Mouse (Mus musculus): Measurements from ENCODE around the gene Mmp28.

Mmp28 gene

GRCm38 (mm10) chr11:83462711-83463244, at the start of gene Mmp28:
TSS of gene Mmp28 (minus strand) at chr11:83463071.
- peak; percentile 59 for DNase-seq (ENCODE audit: low read depth, low spot score)

- DNase-seq (ENCODE audit: low read depth, low spot score), result peak; percentile 61
Measured at GRCm38 (mm10) chr11:83509521-83509920, 46.6 kb upstream of the Mmp28 start.

GRCm38 (mm10) chr11:83504308-83504707, 41.4 kb upstream of the Mmp28 start:
- no peak for DNase-seq (ENCODE audit: low read depth, low spot score)

- DNase-seq (ENCODE audit: low read depth, low spot score), result no peak
Measured at GRCm38 (mm10) chr11:83495571-83495970, 32.7 kb upstream of the Mmp28 start.

- peak; percentile 67 for DNase-seq (ENCODE audit: low read depth, low spot score)
Measured at GRCm38 (mm10) chr11:83491488-83491887, 28.6 kb upstream of the Mmp28 start.

- peak; percentile 39 for DNase-seq (ENCODE audit: low read depth, low spot score)
Measured at GRCm38 (mm10) chr11:83473235-83474016, 10.6 kb upstream of the Mmp28 start.

- peak; percentile 98 for DNase-seq (ENCODE audit: low read depth, low spot score)
Measured at GRCm38 (mm10) chr11:83472324-83473234, 9.7 kb upstream of the Mmp28 start, which contains the start of gene Taf15. TSS of gene Taf15 (plus strand) at chr11:83473086.

- DNase-seq (ENCODE audit: low read depth, low spot score), result no peak
Measured at GRCm38 (mm10) chr11:83471766-83472165, 8.9 kb upstream of the Mmp28 start.

- peak; percentile 51 for DNase-seq (ENCODE audit: low read depth, low spot score)
Measured at GRCm38 (mm10) chr11:83468765-83469164, 5.9 kb upstream of the Mmp28 start.

GRCm38 (mm10) chr11:83467120-83467652, 4.3 kb upstream of the Mmp28 start:
- DNase-seq (ENCODE audit: low read depth, low spot score), result peak; percentile 55

GRCm38 (mm10) chr11:83465976-83466375, 3.1 kb upstream of the Mmp28 start:
- peak; percentile 55 for DNase-seq (ENCODE audit: low read depth, low spot score)

- no peak for DNase-seq (ENCODE audit: low read depth, low spot score)
Measured at GRCm38 (mm10) chr11:83461462-83462027, 1.3 kb downstream of the Mmp28 start.

GRCm38 (mm10) chr11:83457912-83458601, 4.8 kb downstream of the Mmp28 start:
- peak; percentile 96 for DNase-seq (ENCODE audit: low read depth, low spot score)

- DNase-seq (ENCODE audit: low read depth, low spot score), result no peak
Measured at GRCm38 (mm10) chr11:83457257-83457656, 5.6 kb downstream of the Mmp28 start.

- DNase-seq (ENCODE audit: low read depth, low spot score), result peak; percentile 49
Measured at GRCm38 (mm10) chr11:83455608-83456007, 7.3 kb downstream of the Mmp28 start.

GRCm38 (mm10) chr11:83454548-83454947, 8.3 kb downstream of the Mmp28 start:
- peak; percentile 27 for DNase-seq (ENCODE audit: low read depth, low spot score)

GRCm38 (mm10) chr11:83451281-83451680, 11.6 kb downstream of the Mmp28 start:
- DNase-seq (ENCODE audit: low read depth, low spot score), result no peak

GRCm38 (mm10) chr11:83450550-83450949, 12.3 kb downstream of the Mmp28 start:
- DNase-seq (ENCODE audit: low read depth, low spot score), result no peak

- DNase-seq (ENCODE audit: low read depth, low spot score), result no peak
Measured at GRCm38 (mm10) chr11:83449298-83449697, 13.6 kb downstream of the Mmp28 start.

GRCm38 (mm10) chr11:83448927-83449236, 14.0 kb downstream of the Mmp28 start:
- peak; percentile 57 for DNase-seq (ENCODE audit: low read depth, low spot score)
